Mouse (Mus musculus) embryonic facial prominence, embryonic 10.5 days (tissue): ENCODE measurements around the gene Mtx1. TPM values are rescaled to one million over a fixed set of nuclear protein-coding genes. Genes with fewer than 3 reads are reported as not detected.

ENCODE experiments used
- DNase-seq: peaks from one replicate; pipeline ENCODE4 v3.0.0-alpha.2; 2017; ENCODE audit warnings: low spot score
- H3K27ac ChIP-seq: fragments of 300-500 bp; sonication (generic); replicated peaks from 2 replicates; pipeline ENCODE4 v1.5.1; 2016; ENCODE audit warnings: mild to moderate bottlenecking
- H3K27me3 ChIP-seq: fragments of 300-500 bp; sonication (generic); replicated peaks from 2 replicates; pipeline ENCODE4 v1.6.1; 2016; ENCODE audit warnings: low read depth, mild to moderate bottlenecking; ENCODE audit not compliant: poor library complexity, severe bottlenecking
- H3K36me3 ChIP-seq: fragments of 300-500 bp; sonication (generic); replicated peaks from 2 replicates; pipeline ENCODE4 v1.6.1; 2016; ENCODE audit warnings: mild to moderate bottlenecking, moderate library complexity
- H3K4me1 ChIP-seq: fragments of 300-500 bp; sonication (generic); 2 replicates; pipeline ENCODE4 v1.6.1; 2016
- H3K4me3 ChIP-seq: fragments of 300-500 bp; sonication (generic); 2 replicates; pipeline ENCODE4 v1.5.1; 2016; ENCODE audit warnings: mild to moderate bottlenecking, moderate library complexity
- H3K9me3 ChIP-seq: fragments of 300-500 bp; sonication (generic); 2 replicates; pipeline ENCODE4 v1.6.1; 2016; ENCODE audit warnings: mild to moderate bottlenecking
- WGBS: fragments of 180-500 bp; shearing (Covaris S2); methylation state at CpG from one replicate; pipeline ENCODE4 v1.1.7; 2016; 5-methylcytosine and 5-hydroxymethylcytosine counted together
- polyA plus RNA-seq: library from polyadenylated mRNA; unstranded; fragments of >200 nt; fragmentation: Nextera tagmentation; extraction: Ambion mirVana; gene quantifications from 2 replicates; pipeline ENCODE4 v1.2.1, GENCODE M21; 2016

Mtx1 gene
- polyA plus RNA-seq, 1 experiment from 2014 or later: 248 TPM

DNA sequence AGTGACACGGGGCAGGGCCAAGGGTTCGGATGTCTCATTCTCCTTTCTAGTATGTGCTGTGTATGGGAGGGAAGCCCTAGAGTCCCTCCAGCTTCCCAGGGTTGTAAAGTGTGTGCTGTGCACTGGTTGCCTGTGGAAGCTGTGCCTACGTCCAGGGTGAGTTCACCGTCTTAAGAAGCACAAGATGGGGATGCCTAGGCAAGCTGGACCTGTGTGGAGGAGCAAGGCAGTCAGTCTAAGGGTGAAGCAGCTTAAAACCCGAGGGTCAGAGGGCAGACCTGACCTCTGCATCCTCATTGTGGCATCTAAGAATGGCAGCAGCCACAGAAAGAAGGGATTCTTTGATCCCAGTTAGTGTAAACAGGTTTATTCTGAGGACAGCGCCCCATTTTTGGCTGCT is 18.2 kb downstream of the Mtx1 start:
- Histone ChIP-seq H3K36me3 (peaks cover 75% of the 10 kb centered on the region), H3K27ac (no peak overlapping the region), H3K4me1 (peaks cover 9% of the 10 kb centered on the region), H3K27me3 (no peaks in the 10 kb centered on the region), H3K9me3 (no peaks in the 10 kb centered on the region), H3K4me3 (no peak overlapping the region)
- no peak for DNase-seq
- WGBS: 90% methylated on average over 6 of the region's 6 CpGs

DNA sequence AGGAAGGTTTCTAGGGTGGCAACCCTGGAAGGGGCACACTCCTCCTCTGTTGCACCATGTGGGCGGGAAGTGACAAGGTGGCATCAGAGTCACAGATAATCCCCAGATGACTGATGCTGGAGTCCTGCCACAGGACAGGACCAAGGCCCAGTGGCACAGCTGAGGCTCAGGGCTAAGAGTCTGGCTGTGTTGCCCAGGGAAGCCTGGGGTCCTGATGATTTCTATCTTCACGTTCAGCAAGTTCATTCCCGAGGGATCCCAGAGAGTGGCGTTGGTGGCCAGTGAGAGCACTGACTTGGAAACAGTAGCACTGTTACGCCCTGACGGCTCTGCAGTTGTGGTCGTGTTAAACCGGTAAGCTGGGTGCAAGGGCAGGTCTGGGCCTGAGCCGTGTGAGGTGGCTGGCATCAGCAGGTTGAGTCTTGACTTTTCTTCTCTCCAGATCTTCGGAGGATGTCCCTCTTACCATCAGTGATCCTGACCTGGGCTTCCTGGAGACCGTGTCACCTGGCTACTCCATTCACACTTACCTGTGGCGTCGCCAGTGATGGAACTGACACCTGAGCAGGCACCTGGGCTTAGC is 18.7 kb downstream of the Mtx1 start:
- 93% methylated on average over 13 of the region's 13 CpGs for WGBS
- Histone ChIP-seq H3K4me3 (no peak overlapping the region), H3K27ac (no peak overlapping the region), H3K4me1 (peaks cover 12% of the 10 kb centered on the region), H3K27me3 (no peaks in the 10 kb centered on the region), H3K36me3 (peaks cover 75% of the 10 kb centered on the region), H3K9me3 (no peaks in the 10 kb centered on the region)
- no peak for DNase-seq

DNA sequence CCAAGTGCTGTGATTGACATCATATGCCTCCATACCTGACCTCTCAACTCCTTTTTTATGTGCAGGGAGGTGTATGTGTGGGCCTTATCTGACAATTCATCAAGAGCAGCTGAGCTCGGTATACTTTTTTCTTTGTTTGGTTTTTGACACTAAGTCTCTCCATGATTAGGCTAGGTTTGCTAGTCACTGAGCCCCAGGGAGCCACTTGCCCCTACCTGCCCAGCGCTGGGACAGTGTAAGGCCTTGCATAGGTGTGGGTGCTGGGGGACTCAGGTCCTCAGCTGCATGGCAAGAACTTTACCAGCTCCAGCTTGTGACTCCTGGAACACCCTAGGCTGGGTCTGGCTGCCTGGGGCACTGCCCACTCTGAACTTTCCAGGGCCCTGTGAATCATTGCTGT is 20.2 kb downstream of the Mtx1 start:
- Histone ChIP-seq H3K27me3 (no peaks in the 10 kb centered on the region), H3K36me3 (peaks cover 75% of the 10 kb centered on the region), H3K4me1 (peaks cover 6% of the 10 kb centered on the region), H3K9me3 (no peaks in the 10 kb centered on the region), H3K4me3 (no peak overlapping the region), H3K27ac (no peak overlapping the region)
- DNase-seq: no peak
- WGBS: 86% methylated on average over 2 of the region's 2 CpGs

DNA sequence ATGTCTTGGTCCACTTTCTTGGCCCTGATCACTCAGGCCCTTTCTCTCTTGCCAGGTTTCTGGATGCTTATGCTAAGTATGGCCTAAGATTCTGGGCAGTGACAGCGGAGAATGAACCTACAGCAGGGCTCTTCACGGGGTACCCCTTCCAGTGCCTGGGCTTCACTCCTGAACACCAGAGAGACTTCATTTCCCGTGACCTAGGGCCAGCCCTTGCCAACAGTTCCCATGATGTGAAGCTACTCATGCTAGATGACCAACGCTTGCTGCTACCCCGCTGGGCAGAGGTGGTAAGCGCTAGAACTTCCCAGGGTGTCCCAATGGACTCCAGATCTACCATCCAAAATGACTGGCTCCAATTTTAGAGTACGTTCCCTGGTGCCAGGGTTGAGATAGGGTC is 20.8 kb downstream of the Mtx1 start:
- peaks cover 69% of the 10 kb centered on the region for H3K36me3 ChIP-seq
- H3K27ac ChIP-seq: no peak overlapping the region
- no peak for DNase-seq
- H3K27me3 ChIP-seq: no peaks in the 10 kb centered on the region
- peaks cover 6% of the 10 kb centered on the region for H3K4me1 ChIP-seq
- no peaks in the 10 kb centered on the region for H3K9me3 ChIP-seq
- WGBS: 94% methylated on average over 7 of the region's 7 CpGs
- no peak overlapping the region for H3K4me3 ChIP-seq

DNA sequence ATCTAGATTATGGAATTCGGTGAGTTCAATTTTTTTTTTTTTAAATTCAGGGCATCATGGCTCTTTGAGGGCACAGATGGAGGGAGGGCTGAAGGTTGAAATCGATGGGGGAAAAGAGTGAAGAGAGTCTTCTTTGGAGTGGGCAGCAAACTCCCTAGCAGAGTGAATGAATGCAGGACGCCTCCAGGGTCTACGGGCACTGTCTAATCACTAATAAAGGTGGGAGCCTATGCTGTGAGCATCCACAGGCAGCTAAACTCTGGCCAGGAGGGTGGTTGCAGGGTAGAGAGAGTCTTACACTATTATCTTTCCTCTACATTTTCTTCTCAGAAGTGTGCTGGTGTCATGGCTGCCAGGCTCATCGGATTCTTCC is 23.8 kb downstream of the Mtx1 start:
- no peaks in the 10 kb centered on the region for H3K27me3 ChIP-seq
- 40% methylated on average over 5 of the region's 5 CpGs for WGBS
- DNase-seq: no peak
- peaks cover 6% of the 10 kb centered on the region for H3K4me1 ChIP-seq
- peaks cover 40% of the 10 kb centered on the region for H3K36me3 ChIP-seq
- peak overlapping the region; percentile 59 for H3K4me3 ChIP-seq
- H3K9me3 ChIP-seq: no peaks in the 10 kb centered on the region
- H3K27ac ChIP-seq: peak overlapping the region; percentile 31; the same call in 1 of the 2 replicates

DNA sequence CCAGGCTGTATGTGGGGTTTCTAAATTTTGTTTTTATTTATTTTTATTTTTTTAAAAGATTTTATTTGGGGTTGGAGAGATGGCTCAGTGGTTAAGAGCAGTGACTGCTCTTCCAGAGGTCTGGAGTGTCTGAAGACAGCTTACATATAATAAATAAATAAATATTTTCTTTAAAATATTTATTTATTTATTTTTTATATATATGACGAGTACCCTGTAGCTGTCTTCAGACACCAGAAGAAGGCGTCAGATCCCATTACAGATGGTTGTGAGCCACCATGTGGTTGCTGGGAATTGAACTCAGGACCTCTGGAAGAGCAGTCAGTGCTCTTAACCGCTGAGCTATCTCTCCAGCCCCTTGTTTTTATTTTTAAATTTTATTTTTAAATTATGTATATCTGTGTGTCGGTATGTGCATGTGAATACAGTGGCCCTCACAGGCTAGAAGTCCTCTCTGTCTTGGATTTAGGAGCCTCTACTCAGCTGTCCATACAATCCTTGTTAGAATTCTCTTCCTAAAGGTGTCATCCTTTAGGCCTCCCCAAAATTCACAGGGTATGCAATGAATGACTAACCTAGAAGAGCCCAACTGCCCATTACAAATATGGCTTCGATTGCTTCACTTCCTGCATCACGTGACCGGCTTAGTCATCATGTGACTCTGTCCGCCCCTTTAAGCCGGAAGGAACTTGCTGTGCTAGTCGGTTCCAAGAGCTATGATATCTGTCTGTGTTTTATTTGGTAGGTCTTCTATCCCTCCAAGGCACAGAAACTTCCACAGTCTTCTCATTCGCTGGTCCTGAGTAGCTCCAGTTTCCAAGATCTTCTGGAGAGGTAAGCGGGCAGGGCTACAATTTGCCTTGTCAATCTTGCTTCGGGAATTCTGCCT is 24.4 kb downstream of the Mtx1 start, which contains the start of gene Gba:
Gba (plus strand) TSS at position 676 of the 889 bp plus-strand sequence.
- Histone ChIP-seq H3K27me3 (no peaks in the 10 kb centered on the region), H3K36me3 (peaks cover 34% of the 10 kb centered on the region), H3K9me3 (no peaks in the 10 kb centered on the region), H3K4me3 (peak within 1 kb of the TSS; percentile 59), H3K27ac (peak within 1 kb of the TSS; percentile 31; the same call in 1 of the 2 replicates), H3K4me1 (peaks cover 6% of the 10 kb centered on the region)
- peak; percentile 87 for DNase-seq
- WGBS: 27% methylated on average over 13 of the region's 13 CpGs

DNA sequence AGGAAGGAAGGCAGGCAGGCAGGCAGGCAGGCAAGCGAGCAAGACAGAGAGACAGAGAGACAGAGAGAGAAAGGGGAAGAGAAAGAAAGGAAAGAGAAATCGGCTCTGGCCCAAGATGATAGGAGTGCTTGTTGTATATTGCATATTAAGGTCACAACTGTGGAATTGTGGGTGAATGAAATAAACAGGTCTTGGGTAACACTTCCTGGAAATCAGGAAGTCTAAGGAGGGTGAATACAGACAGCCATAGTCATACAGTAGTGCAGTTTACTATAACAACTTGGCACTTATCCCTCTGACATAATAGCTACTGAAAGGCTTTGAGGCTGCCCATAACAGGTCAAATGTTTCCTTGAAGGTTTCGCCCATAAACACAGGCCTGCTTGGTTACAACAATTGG is 27.0 kb downstream of the Mtx1 start:
- Histone ChIP-seq H3K27ac (no peak overlapping the region), H3K9me3 (no peaks in the 10 kb centered on the region), H3K27me3 (no peaks in the 10 kb centered on the region), H3K36me3 (peaks cover 7% of the 10 kb centered on the region), H3K4me3 (no peak overlapping the region), H3K4me1 (peaks cover 25% of the 10 kb centered on the region)
- DNase-seq: no peak
- WGBS: 81% methylated on average over 3 of the region's 3 CpGs

DNA sequence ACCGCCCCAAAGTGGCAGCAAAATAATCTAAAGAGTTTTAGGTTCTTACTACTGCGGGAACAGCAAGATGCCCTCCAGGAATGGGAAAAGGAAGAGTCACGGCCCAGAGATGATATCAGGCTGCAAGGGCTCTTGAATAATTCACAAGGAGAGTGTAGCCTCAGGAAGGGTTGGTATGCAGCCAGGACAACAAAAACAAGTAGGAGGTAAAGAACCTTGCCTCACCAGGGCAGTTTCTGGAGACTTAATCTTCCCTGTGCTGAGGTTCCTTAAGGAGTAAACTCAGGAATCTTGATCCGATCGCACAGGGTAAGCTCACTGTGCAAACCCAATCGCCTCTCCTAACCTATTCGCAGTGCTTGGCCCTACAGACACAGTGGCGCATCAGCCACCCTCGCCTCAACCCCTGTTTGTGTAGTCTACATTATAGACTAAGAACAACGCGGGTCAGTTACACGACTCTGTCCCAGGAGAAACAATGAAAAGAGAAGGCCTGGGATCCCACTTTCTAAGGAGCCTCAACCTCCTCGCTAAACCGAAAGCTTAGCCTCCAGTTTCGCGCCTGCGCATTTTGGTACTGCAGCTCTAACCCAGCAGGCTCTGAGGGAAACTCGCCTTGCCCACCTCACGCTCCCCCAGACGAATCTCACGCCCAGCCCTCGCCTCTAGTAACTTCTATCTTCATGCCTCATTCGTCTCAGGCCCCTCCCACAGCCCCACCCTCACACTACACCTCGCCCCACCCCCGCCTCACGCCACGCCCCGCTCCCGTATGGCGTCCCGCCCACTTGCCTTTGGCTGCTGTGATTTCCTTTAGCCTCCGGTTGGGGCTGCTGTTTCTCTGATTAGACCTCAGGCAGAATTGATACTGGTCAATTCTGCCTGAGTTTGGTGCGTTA is 30.7 kb downstream of the Mtx1 start:
- 7% methylated on average over 33 of the region's 33 CpGs for WGBS
- Histone ChIP-seq H3K27ac (peak overlapping the region; percentile 83), H3K4me3 (peak overlapping the region; percentile 54), H3K9me3 (no peaks in the 10 kb centered on the region), H3K4me1 (peaks cover 19% of the 10 kb centered on the region), H3K36me3 (no peaks in the 10 kb centered on the region), H3K27me3 (no peaks in the 10 kb centered on the region)
- DNase-seq: peak; percentile 98

DNA sequence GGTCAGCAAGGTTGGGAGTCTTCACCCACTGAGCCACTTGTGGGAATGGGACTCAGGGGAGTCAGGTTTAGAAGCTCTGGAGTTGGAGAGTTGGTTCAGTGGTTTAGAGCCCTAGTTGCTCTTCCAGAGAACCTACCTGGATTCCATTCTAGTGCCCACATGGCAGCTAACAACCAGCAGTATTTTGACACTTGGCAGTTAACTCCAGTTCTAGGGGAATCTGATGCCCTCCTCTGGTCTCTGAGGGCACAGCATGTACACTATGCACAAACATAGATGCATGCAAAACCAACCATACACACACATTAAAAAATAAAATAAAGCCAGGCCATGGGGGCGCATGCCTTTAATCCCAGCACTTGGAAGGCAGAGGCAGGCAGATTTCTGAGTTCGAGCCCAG is 33.0 kb downstream of the Mtx1 start:
- Histone ChIP-seq H3K4me3 (no peak overlapping the region), H3K27me3 (no peaks in the 10 kb centered on the region), H3K4me1 (peaks cover 19% of the 10 kb centered on the region), H3K27ac (no peak overlapping the region), H3K9me3 (no peaks in the 10 kb centered on the region), H3K36me3 (peaks cover 2% of the 10 kb centered on the region; the same call in 1 of the 2 replicates)
- 87% methylated on average over 2 of the region's 2 CpGs for WGBS
- no peak for DNase-seq

DNA sequence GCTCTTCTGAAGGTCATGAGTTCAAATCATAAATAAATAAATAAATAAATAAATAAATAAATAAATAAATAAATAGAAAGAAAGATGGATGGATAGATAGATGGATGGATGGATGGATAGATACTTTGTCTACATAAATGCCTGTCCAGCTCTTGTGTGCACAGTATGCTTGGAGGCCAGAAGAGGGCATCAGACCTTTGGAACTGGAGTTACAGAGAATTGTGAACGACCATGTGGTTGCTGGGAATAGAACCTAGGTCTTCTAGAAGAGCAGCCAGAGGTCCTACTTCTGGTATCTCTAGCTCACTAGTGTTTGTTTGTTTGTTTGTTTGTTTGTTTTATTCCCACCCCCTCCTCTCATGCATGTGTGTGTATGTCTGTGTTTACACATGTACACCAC is 33.5 kb downstream of the Mtx1 start:
- H3K36me3 ChIP-seq: peaks cover 7% of the 10 kb centered on the region
- peaks cover 23% of the 10 kb centered on the region for H3K4me1 ChIP-seq
- no peak overlapping the region for H3K27ac ChIP-seq
- no peak overlapping the region for H3K4me3 ChIP-seq
- WGBS: 77% methylated on average over 1 of the region's 1 CpGs
- DNase-seq: no peak
- 0 out of 2 replicates have a peak, but pooled peaks cover 5% of the 10 kb centered on the region for H3K27me3 ChIP-seq
- H3K9me3 ChIP-seq: no peaks in the 10 kb centered on the region

DNA sequence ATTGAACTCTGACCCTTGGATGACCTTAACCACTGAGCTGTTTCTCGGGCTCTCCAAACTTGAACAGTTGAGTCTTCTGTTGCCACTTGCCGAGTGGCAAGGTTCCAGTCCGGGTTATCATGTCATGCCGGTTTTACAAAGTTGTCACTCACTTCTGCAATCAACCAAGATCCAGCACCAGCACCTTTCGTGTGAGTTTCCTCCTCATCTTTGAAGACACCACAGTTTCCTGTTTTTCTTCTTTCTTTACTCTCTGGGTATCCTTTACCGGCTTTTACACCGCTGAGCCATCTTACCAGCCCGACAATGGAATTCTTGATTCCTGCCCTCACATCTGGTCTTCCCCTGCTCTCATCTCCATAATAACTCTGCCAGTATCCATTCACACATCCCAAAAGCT is 36.5 kb downstream of the Mtx1 start:
- DNase-seq: no peak
- Histone ChIP-seq H3K27ac (no peak overlapping the region), H3K4me3 (no peak overlapping the region), H3K9me3 (no peaks in the 10 kb centered on the region), H3K27me3 (peaks cover 21% of the 10 kb centered on the region), H3K36me3 (peaks cover 24% of the 10 kb centered on the region), H3K4me1 (peaks cover 27% of the 10 kb centered on the region)
- 85% methylated on average over 8 of the region's 8 CpGs for WGBS

DNA sequence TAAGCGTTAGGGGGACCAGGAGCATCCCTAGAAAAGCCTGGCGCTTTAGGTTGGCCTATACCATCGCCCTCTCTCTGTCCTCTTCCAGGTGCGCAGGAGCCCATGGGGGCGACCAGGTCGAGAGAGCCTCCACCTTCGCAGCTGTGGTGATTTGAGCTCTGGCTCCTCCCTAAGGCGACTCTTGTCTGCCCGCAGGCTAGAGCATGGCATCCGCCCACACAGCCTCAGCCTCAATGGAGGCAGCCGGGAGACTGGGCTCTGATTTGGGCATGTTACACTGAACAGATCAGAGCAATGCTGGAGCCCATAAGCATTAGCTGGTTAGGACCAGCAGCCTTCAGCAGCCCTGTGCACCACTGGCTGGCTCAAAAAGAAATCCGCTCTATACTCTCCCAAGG is 38.4 kb downstream of the Mtx1 start:
- Histone ChIP-seq H3K9me3 (no peaks in the 10 kb centered on the region), H3K4me1 (peaks cover 44% of the 10 kb centered on the region), H3K4me3 (0 out of 2 replicates have a peak overlapping the region, but pooled peaks have one; percentile 22), H3K27ac (no peak overlapping the region), H3K27me3 (peaks cover 21% of the 10 kb centered on the region), H3K36me3 (peaks cover 24% of the 10 kb centered on the region)
- no peak for DNase-seq
- 58% methylated on average over 12 of the region's 12 CpGs for WGBS
